Mouse (Mus musculus) T-cell, adult 66 days (primary cell): ENCODE results near the gene Ces1c. TPM values are rescaled to one million over a fixed set of nuclear protein-coding genes. Genes with fewer than 3 reads are reported as not detected.

Source experiments
- total RNA-seq, 2 experiments: library from RNA; stranded (reverse); gene quantifications; 3 replicates in 1 of 2; 4 replicates in 1 of 2; pipeline ENCODE4 v1.2.4; 2023

Gene Ces1c
- total RNA-seq = not detected

DNA sequence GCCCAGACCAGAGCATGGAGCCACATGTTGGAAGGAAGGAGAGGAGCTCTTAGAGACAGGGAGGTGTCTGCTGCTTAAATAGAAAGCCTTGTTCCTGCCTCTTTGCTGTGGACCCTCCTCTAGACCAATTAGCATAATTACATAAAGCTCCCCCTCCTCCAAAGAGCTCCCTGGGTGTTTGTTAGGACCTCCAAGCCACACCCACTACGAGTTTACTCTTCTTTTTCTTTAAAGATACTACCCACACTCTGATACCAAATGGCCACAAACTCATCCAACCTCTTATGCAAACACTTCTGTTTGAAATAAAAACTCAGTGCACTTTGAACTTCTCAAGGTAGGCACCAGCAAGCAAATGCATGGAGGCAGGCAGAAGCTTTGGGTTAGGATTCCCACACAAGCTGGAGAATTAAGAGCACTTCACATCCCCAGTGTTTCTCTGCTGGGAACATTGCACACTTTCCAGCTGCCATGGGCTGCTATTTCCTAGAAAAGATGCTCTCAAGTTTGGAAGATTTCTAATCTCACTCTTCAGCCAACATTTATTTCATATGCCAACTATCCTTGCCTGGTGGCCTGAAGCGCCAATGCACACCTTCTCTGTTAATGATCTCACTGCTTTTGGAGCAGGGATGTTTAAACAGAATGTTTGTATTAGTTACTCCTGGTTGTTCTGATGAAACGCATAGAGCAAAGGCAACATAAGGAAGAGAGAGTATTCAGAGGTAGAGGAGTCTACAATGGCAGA, at the start of gene Ces1c:
Gene Ces1c (minus strand): TSS at position 51 of the 748 bp plus-strand sequence.

GRCm38 (mm10) chr8:93079887-93080286, 51.2 kb downstream of the Ces1c start, which contains the start of gene Ces1b:
Gene Ces1b, minus strand, starts transcription at chr8:93080017.

Other genes starting within 250 kb of the Ces1c start
- not detected for gene Capns2, start 229.9 kb downstream of the Ces1c start, total RNA-seq
- gene Slc6a2, start 171.2 kb downstream of the Ces1c start, total RNA-seq = not detected
- gene Ces1a, start 83.1 kb downstream of the Ces1c start, total RNA-seq = not detected
- gene Ces1b, start 51.3 kb downstream of the Ces1c start, total RNA-seq = not detected
- not detected for gene Ces1d, start 66.6 kb upstream of the Ces1c start, total RNA-seq
- gene Ces1e, start 98.3 kb upstream of the Ces1c start, total RNA-seq = not detected
- not detected for gene Ces1f, start 148.5 kb upstream of the Ces1c start, total RNA-seq
- not detected for gene Ces1g, start 206.0 kb upstream of the Ces1c start, total RNA-seq
- not detected for gene Ces1h, start 248.4 kb upstream of the Ces1c start, total RNA-seq